Mouse (Mus musculus) heart, postnatal 0 days (tissue): Measurements from ENCODE around the gene Gsap.

Experiments used
- CTCF ChIP-seq: IDR thresholded peaks from 2 replicates; pipeline ENCODE4 v1.5.1; 2016; ENCODE audit warnings: antibody characterized with exemption, control low read depth, low read depth
- EP300 ChIP-seq: IDR thresholded peaks from 2 replicates; pipeline ENCODE4 v1.6.1; 2016; ENCODE audit warnings: antibody characterized with exemption, low read depth

GRCm38 (mm10) chr5:21269446-21269845, 83.4 kb downstream of the Gsap start:
- TF ChIP-seq CTCF = no peak
- TF ChIP-seq EP300 = no peak
